Mouse (Mus musculus): ENCODE data around the gene Uba3.

- no peak for TF ChIP-seq POLR2A (IDR thresholded peaks at IDR 0.05; ENCODE audit: low read depth, low read length)
- TF ChIP-seq CTCF (conservative IDR thresholded peaks at IDR 0.05; ENCODE audit: insufficient read depth, insufficient read length, low read depth, low read length), result no peak
Measured at GRCm38 (mm10) chr6:97252711-97253221, 47.3 kb upstream of the Uba3 start, which contains the start of gene Lmod3.
